Mouse (Mus musculus) R1 (cell line): ENCODE measurements at regions not wholly inside any gene's neighbourhood (a gene's known extent, or its start where the extent isn't known, plus 50 kb on each side); places are given as distances from the start of the nearest gene placed in this dataset.

Experiments used
- DNase-seq: peaks from one replicate; pipeline ENCODE4 v3.0.0-alpha.2; 2018; ENCODE audit warnings: low read depth, low spot score

DNA sequence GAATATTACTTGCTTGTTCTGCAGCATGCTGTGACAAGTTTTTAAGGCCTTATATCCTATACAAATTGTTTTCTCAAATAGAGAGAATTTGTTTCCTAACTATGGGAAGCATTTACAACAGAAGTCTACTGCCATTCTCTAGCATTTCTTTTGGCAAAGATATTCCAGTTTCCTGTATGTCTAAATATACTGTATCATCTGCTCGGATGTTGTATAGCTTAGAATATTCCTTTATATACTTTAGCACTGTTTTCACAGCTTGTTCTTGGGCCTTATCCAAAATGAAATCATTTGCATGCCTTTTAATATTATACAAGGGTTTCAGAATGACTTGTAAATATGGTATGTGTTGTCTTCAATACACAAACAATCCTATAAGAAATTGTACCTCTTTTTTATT, 92.1 kb upstream of the Ins2 start:
- no peak for DNase-seq

DNA sequence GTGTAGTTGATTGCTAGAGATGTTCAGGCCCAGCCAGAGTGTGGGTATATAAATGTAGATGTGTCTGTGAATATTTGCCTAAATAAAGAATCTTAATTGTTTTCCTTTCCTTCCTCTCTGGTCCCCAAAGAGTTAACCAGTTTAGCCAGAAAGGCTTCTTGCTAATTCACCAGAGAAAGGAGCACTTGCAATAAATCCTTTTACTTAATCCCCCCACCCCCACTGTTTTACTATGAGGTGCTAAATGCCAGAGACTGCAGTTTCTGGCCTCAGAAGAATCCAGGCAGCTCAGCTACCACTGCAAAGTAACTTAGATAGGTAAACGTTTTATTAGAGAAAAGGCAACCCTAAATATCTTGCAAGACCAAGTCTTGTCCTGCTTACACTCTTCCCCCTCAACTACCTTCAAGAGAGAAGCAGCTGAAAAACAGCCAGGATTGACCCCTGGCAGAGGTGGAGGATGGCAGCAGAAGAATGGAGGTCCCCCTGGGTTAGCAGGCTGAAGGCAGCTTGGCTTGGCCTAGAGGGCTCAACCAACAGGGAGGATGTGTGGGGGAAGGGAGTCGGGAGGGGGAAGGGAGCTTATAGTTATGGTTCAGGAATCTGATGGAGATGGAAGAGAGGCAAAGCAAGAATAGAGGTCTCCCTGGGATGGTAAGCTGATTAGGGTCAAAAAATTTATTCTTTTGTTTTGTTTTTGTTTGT, 87.9 kb upstream of the Ins2 start:
- DNase-seq, result no peak

DNA sequence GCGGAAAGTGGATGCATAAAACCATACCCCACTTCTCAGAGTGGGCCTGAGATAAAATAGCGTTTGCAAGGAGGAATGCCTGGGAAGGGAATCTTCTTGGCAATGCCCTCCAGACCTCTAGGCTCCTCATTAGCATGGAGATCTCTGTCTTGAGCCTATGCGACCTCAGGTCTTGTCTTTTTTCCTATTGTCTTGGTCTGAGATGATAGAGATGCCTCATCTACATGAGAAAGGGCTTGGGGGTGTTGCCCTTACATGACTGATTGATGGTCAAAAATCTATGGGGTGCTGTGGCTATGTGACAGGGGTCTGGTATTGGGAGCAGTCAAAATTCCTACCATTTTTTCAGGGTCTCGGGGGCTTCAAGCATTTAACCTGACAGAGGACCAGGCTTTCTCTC, 67.5 kb upstream of the Ins2 start:
- DNase-seq, result peak; percentile 51

DNA sequence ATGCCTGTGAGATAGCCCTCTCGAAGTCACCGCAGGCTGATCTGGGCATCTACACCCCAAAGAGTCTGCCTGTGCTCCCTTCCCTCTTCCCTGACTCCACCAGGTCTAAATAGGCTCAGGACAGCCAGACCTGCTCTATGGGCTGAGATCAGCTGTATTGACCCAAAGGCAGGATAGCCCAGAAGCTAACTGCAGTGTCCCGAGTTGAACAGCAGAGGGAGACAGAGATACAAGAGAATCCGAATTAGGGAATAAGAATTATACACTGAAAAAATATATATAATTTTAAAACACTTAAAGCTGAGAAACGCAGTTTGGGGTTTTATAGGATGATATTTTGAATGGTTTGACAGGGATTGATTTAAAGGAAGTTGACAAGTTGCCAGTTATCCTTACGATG, 56.2 kb upstream of the Ins2 start:
- peak; percentile 48 for DNase-seq

DNA sequence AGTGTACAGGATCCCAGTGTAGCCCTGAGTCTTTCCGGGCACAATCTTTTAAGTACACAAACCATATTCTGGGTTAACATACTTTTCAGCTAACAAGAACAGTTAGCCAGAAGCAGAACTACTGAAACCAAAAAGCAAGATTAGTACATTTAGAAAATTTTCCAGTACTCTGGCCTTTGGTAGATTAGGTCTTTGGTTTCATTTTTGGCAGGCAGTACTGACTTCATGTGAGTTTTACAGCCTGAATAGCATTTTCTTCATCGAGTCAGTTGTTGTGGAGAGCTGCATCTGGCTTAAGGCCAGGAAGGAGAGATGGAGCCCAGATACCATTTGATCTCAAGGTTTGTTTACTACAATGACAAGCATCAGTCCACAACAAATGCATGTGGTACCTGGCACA, 51.3 kb upstream of the Ins2 start:
- DNase-seq, result no peak
